Mouse (Mus musculus) heart, postnatal 0 days (tissue): ENCODE data around the gene Coq7. TPM values are rescaled to one million over a fixed set of nuclear protein-coding genes. Genes with fewer than 3 reads are reported as not detected.

Experiments
- ATAC-seq: fragments of 200-750 bp; cut with Nextera tagmentation; 2 replicates; pipeline ENCODE4 v1.8.0; 2017; ENCODE audit warnings: low read depth, moderate number of reproducible peaks, moderate library complexity; ENCODE audit not compliant: insufficient read depth
- DNase-seq: peaks from one replicate; pipeline ENCODE4 v3.0.0-alpha.2; 2016; ENCODE audit warnings: low spot score
- H3K27ac ChIP-seq: fragments of 300-500 bp; sonication (generic); 2 replicates; pipeline ENCODE4 v1.5.1; 2014; ENCODE audit warnings: low read depth, mild to moderate bottlenecking
- H3K27me3 ChIP-seq: fragments of 300-500 bp; sonication (generic); 2 replicates; pipeline ENCODE4 v1.6.1; 2014; ENCODE audit warnings: low read length, mixed read lengths; ENCODE audit not compliant: control insufficient read depth, insufficient read depth
- H3K36me3 ChIP-seq: fragments of 300-500 bp; sonication (generic); replicated peaks from 2 replicates; pipeline ENCODE4 v1.6.1; 2014; ENCODE audit warnings: low read length, mixed read lengths; ENCODE audit not compliant: control insufficient read depth, insufficient read depth
- H3K4me1 ChIP-seq: fragments of 300-500 bp; sonication (generic); 2 replicates; pipeline ENCODE4 v1.6.1; 2014; ENCODE audit warnings: antibody characterized with exemption; ENCODE audit not compliant: control insufficient read depth, insufficient read depth
- H3K4me2 ChIP-seq: fragments of 300-500 bp; sonication (generic); 2 replicates; pipeline ENCODE4 v1.6.1; 2014; ENCODE audit warnings: low read depth, mild to moderate bottlenecking, low read length, moderate library complexity
- H3K4me3 ChIP-seq: fragments of 300-500 bp; sonication (generic); 2 replicates; pipeline ENCODE4 v1.5.1; 2014; ENCODE audit warnings: low read depth, low read length
- H3K9ac ChIP-seq: fragments of 300-500 bp; sonication (generic); replicated peaks from 2 replicates; pipeline ENCODE4 v1.6.1; 2014; ENCODE audit warnings: low read depth, low read length, mixed read lengths
- H3K9me3 ChIP-seq: fragments of 300-500 bp; sonication (generic); replicated peaks from 2 replicates; pipeline ENCODE4 v1.6.1; 2016; ENCODE audit warnings: low read length; ENCODE audit not compliant: control insufficient read depth
- CTCF ChIP-seq: IDR thresholded peaks from 2 replicates; pipeline ENCODE4 v1.5.1; 2016; ENCODE audit warnings: antibody characterized with exemption, control low read depth, low read depth
- EP300 ChIP-seq: IDR thresholded peaks from 2 replicates; pipeline ENCODE4 v1.6.1; 2016; ENCODE audit warnings: antibody characterized with exemption, low read depth
- WGBS: fragments of 180-500 bp; shearing (Covaris S2); extraction: QIAGEN DNeasy Blood & Tissue Kit; methylation state at CpG from one replicate; pipeline ENCODE4 v1.1.7; 2014; 5-methylcytosine and 5-hydroxymethylcytosine counted together
- polyA plus RNA-seq: library from polyadenylated mRNA; unstranded; fragments of >200 nt; fragmentation: Nextera tagmentation; extraction: Ambion mirVana; gene quantifications from 2 replicates; pipeline ENCODE4 v1.2.1, GENCODE M21; 2015
- total RNA-seq: library from RNA; depleted of rRNA; stranded (reverse); fragments of >200 nt; gene quantifications from 2 replicates; pipeline ENCODE4 v1.2.3, GENCODE M21; 2014; ENCODE audit warnings: low replicate concordance; rRNA removed

Gene Coq7
- total and polyA plus RNA-seq, 2 experiments from 2014 or later: 81.4 to 267 TPM

GRCm38 (mm10) chr7:118472886-118473285, 60.3 kb downstream of the Coq7 start:
- H3K27ac ChIP-seq: no peak overlapping the region
- TF ChIP-seq EP300 (no peak), CTCF (no peak)
- H3K9ac ChIP-seq: no peak overlapping the region
- no peaks in the 10 kb centered on the region for H3K36me3 ChIP-seq
- DNase-seq (no peak), ATAC-seq (no peak)
- H3K4me2 ChIP-seq: no peak overlapping the region
- no peak overlapping the region for H3K4me3 ChIP-seq
- H3K4me1 ChIP-seq: no peaks in the 10 kb centered on the region
- no peaks in the 10 kb centered on the region for H3K27me3 ChIP-seq
- 0 out of 2 replicates have a peak, but pooled peaks cover 5% of the 10 kb centered on the region for H3K9me3 ChIP-seq
- WGBS: 100% methylated on average over 1 of the region's 1 CpGs

DNA sequence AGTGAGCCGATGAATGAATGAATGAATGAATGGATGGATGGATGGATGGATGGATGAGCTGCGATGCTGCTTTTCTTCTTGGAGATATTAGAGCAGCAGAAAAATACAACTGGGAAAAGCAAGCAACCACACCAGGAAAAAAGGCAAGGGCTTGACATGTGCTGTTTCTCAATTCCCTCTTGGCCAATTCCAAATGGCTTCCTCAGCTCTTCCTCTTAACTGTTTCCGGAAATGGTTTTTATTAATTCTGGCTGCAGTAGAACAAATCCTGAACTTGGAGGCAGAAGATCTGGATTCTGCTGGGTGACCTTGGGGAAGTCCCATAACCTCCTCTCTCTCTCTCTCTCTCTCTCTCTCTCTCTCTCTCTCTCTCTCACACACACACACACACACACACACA, 65.1 kb downstream of the Coq7 start:
- H3K36me3 ChIP-seq: no peaks in the 10 kb centered on the region
- ATAC-seq (no peak), DNase-seq (no peak)
- no peaks in the 10 kb centered on the region for H3K9me3 ChIP-seq
- no peaks in the 10 kb centered on the region for H3K27me3 ChIP-seq
- H3K4me2 ChIP-seq: no peak overlapping the region
- 0 out of 2 replicates have a peak, but pooled peaks cover 3% of the 10 kb centered on the region for H3K4me1 ChIP-seq
- no peak overlapping the region for H3K4me3 ChIP-seq
- no peak overlapping the region for H3K27ac ChIP-seq
- 96% methylated on average over 3 of the region's 3 CpGs for WGBS
- TF ChIP-seq EP300 (no peak), CTCF (no peak)
- H3K9ac ChIP-seq: no peak overlapping the region

DNA sequence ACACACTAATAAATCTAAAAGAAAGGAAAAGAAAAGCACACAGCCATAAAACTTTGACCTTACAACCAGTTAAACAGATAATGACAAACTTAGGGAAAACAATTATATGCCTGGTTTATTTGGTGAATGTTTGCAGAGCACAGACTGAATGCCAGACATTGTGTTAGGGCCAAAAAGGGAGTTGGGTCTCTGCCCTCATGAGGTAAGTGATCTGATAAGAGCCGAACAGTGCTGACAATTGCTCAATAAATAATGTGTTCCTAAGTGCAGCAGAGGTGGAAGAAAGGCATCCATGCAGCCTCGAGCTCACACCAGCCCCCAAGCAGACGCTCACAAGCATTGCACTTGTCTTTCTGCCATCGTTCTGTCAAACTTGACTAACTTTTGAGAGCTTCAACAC, 68.7 kb downstream of the Coq7 start:
- H3K9ac ChIP-seq: no peak overlapping the region
- no peaks in the 10 kb centered on the region for H3K36me3 ChIP-seq
- no peak overlapping the region for H3K4me2 ChIP-seq
- ATAC-seq (no peak), DNase-seq (no peak)
- no peak overlapping the region for H3K27ac ChIP-seq
- no peaks in the 10 kb centered on the region for H3K27me3 ChIP-seq
- no peak overlapping the region for H3K4me3 ChIP-seq
- no peaks in the 10 kb centered on the region for H3K9me3 ChIP-seq
- WGBS: 19% methylated on average over 4 of the region's 4 CpGs
- TF ChIP-seq EP300 (no peak), CTCF (no peak)
- 0 out of 2 replicates have a peak, but pooled peaks cover 7% of the 10 kb centered on the region for H3K4me1 ChIP-seq

DNA sequence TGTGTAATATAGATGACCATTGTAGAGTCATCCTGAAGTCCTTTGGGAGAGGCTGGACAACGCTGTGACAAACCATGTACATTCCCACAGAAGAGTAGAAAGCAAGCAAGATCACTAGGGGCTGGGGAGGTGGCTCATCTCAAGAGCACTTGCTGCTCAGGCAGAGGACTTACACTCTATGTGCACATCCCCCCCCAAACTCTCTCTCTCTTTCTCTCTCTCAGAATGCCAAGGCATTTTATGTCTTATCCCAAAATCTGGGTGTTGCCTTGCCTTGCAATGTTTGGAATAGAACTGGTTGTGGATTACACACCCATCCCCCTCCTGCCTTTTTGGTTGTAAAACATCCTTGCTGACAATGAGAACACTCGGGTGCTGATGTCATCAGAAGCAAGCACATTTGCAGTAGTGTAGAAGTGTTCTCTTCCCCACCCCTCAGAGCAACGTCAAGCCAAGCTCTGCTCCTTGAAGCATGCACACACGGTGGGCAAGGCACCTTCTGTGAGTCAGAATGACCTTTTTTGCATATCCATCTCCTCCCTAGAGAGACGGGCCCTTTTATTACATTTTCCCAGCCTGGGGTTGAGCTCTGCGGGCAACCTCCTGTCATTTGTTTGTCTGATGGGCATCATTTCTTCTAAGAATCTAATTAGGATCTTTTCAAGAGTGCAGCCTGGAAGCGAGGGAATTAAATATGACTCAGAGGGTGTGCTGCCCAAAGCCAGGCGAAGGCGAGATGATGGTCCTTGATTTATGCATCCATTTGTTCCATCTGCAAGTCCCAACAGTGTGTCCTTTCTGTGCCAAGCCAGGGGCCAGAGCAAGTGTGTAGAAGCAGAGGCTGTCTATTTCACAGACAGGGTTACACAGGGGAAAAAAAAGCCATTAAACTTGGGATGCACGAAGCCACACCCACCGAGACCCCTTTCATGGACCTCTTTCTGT, 70.1 kb downstream of the Coq7 start:
- H3K9ac ChIP-seq: no peak overlapping the region
- H3K4me2 ChIP-seq: no peak overlapping the region
- 0 out of 2 replicates have a peak, but pooled peaks cover 7% of the 10 kb centered on the region for H3K4me1 ChIP-seq
- H3K4me3 ChIP-seq: no peak overlapping the region
- no peaks in the 10 kb centered on the region for H3K27me3 ChIP-seq
- ATAC-seq (no peak), DNase-seq (no peak)
- H3K9me3 ChIP-seq: no peaks in the 10 kb centered on the region
- H3K27ac ChIP-seq: no peak overlapping the region
- TF ChIP-seq CTCF (no peak), EP300 (no peak)
- H3K36me3 ChIP-seq: no peaks in the 10 kb centered on the region
- WGBS: 60% methylated on average over 11 of the region's 11 CpGs

GRCm38 (mm10) chr7:118461400-118462136, 71.6 kb downstream of the Coq7 start:
- no peak overlapping the region for H3K4me2 ChIP-seq
- no peaks in the 10 kb centered on the region for H3K36me3 ChIP-seq
- H3K27ac ChIP-seq: no peak overlapping the region
- no peak overlapping the region for H3K4me3 ChIP-seq
- H3K4me1 ChIP-seq: 0 out of 2 replicates have a peak, but pooled peaks cover 7% of the 10 kb centered on the region
- TF ChIP-seq CTCF: no peak
- TF ChIP-seq EP300: no peak
- no peak for DNase-seq
- H3K9me3 ChIP-seq: no peaks in the 10 kb centered on the region
- WGBS: 44% methylated on average over 16 of the region's 16 CpGs
- H3K9ac ChIP-seq: no peak overlapping the region
- H3K27me3 ChIP-seq: no peaks in the 10 kb centered on the region
- no peak for ATAC-seq

Other genes starting within 250 kb of the Coq7 start
- gene Syt17, start 85.1 kb downstream of the Coq7 start, total RNA-seq: 0.46 and 1.2 TPM in 2 replicates
- gene Syt17, start 85.1 kb downstream of the Coq7 start, polyA plus RNA-seq: 1.2 and 2.0 TPM in 2 replicates
- 25.4 and 31.6 TPM in 2 replicates for gene Itpripl2, start 41.4 kb downstream of the Coq7 start, total RNA-seq
- gene Itpripl2, start 41.4 kb downstream of the Coq7 start, polyA plus RNA-seq: 3.8 and 3.9 TPM in 2 replicates
- gene Tmc7, start 51.4 kb upstream of the Coq7 start, total RNA-seq: 3.6 and 6.0 TPM in 2 replicates
- 2.7 and 3.2 TPM in 2 replicates for gene Tmc7, start 51.4 kb upstream of the Coq7 start, polyA plus RNA-seq
- gene Tmc5, start 63.9 kb upstream of the Coq7 start, total RNA-seq: not detected in 2 replicates
- gene Tmc5, start 63.9 kb upstream of the Coq7 start, polyA plus RNA-seq: 0.14 and 0.34 TPM in 2 replicates
- 125 and 164 TPM in 2 replicates for gene Gde1, start 172.4 kb upstream of the Coq7 start, total RNA-seq
- 73.2 and 76.4 TPM in 2 replicates for gene Gde1, start 172.4 kb upstream of the Coq7 start, polyA plus RNA-seq
- gene Ccp110, start 179.2 kb upstream of the Coq7 start, total RNA-seq: 1.8 and 2.0 TPM in 2 replicates
- gene Ccp110, start 179.2 kb upstream of the Coq7 start, polyA plus RNA-seq: 1.9 TPM in 2 replicates
- gene Vps35l, start 206.9 kb upstream of the Coq7 start, total RNA-seq: 43.4 and 63.8 TPM in 2 replicates
- gene Vps35l, start 206.9 kb upstream of the Coq7 start, polyA plus RNA-seq: 39.7 and 41.0 TPM in 2 replicates